Mouse (Mus musculus) lung, postnatal 0 days (tissue): ENCODE measurements around the gene Ccdc38.

Source experiments
- CTCF ChIP-seq: IDR thresholded peaks from 2 replicates; pipeline ENCODE4 v1.5.1; 2016; ENCODE audit warnings: antibody characterized with exemption, mild to moderate bottlenecking
- EP300 ChIP-seq: IDR thresholded peaks from 2 replicates; pipeline ENCODE4 v1.6.1; 2016; ENCODE audit warnings: antibody characterized with exemption, mild to moderate bottlenecking, control low read depth

GRCm38 (mm10) chr10:93623725-93624124 lies 83.3 kb downstream of the Ccdc38 start:
- no peak for TF ChIP-seq CTCF
- TF ChIP-seq EP300, result no peak
